Mouse (Mus musculus) limb, embryonic 14.5 days (tissue): ENCODE data around the gene Mad2l1bp. TPM values are rescaled to one million over a fixed set of nuclear protein-coding genes. Genes with fewer than 3 reads are reported as not detected.

Source experiments
- ATAC-seq: fragments of 200-750 bp; cut with Nextera tagmentation; 2 replicates; pipeline ENCODE4 v1.8.0; 2017; ENCODE audit warnings: low read depth, moderate number of reproducible peaks, moderate TSS enrichment; ENCODE audit not compliant: low FRiP score
- DNase-seq: peaks from one replicate; pipeline ENCODE4 v3.0.0-alpha.2; 2015; ENCODE audit warnings: low spot score
- H3K27ac ChIP-seq: fragments of 300-500 bp; sonication (generic); replicated peaks from 2 replicates; pipeline ENCODE4 v1.5.1; 2014; ENCODE audit warnings: low read depth, mild to moderate bottlenecking, low read length, moderate library complexity, mixed read lengths
- H3K27me3 ChIP-seq: fragments of 300-500 bp; sonication (generic); 2 replicates; pipeline ENCODE4 v1.6.1; 2014; ENCODE audit warnings: low read length, mixed read lengths; ENCODE audit not compliant: control insufficient read depth, insufficient read depth
- H3K36me3 ChIP-seq: fragments of 300-500 bp; sonication (generic); 2 replicates; pipeline ENCODE4 v1.6.1; 2014; ENCODE audit warnings: mild to moderate bottlenecking, low read length, moderate library complexity, mixed read lengths; ENCODE audit not compliant: control insufficient read depth, insufficient read depth
- H3K4me1 ChIP-seq: fragments of 300-500 bp; sonication (generic); 2 replicates; pipeline ENCODE4 v1.6.1; 2014; ENCODE audit warnings: antibody characterized with exemption, low read length, mixed read lengths; ENCODE audit not compliant: control insufficient read depth, insufficient read depth
- H3K4me2 ChIP-seq: fragments of 300-500 bp; sonication (generic); replicated peaks from 2 replicates; pipeline ENCODE4 v1.6.1; 2014; ENCODE audit warnings: low read depth, mild to moderate bottlenecking, low read length, moderate library complexity; ENCODE audit not compliant: severe bottlenecking
- H3K4me3 ChIP-seq: fragments of 300-500 bp; sonication (generic); replicated peaks from 2 replicates; pipeline ENCODE4 v1.5.1; 2014; ENCODE audit warnings: low read length
- H3K9ac ChIP-seq: fragments of 300-500 bp; sonication (generic); 2 replicates; pipeline ENCODE4 v1.6.1; 2014; ENCODE audit warnings: mild to moderate bottlenecking, low read depth, low read length, moderate library complexity; ENCODE audit not compliant: severe bottlenecking
- H3K9me3 ChIP-seq: fragments of 300-500 bp; sonication (generic); 2 replicates; pipeline ENCODE4 v1.6.1; 2016; ENCODE audit warnings: low read length; ENCODE audit not compliant: control insufficient read depth
- POLR2A ChIP-seq: fragments of 200-500 bp; IDR thresholded peaks from 2 replicates; pipeline ENCODE4 v1.8.0; 2012; ENCODE audit warnings: inconsistent platforms, mild to moderate bottlenecking, moderate library complexity, borderline replicate concordance; ENCODE audit not compliant: insufficient read depth, insufficient read length; ENCODE audit errors: extremely low read depth
- WGBS: fragments of 180-500 bp; shearing (Covaris S2); extraction: QIAGEN DNeasy Blood & Tissue Kit; methylation state at CpG from one replicate; pipeline ENCODE4 v1.1.7; 2014; 5-methylcytosine and 5-hydroxymethylcytosine counted together
- polyA plus RNA-seq, 2 experiments: library from polyadenylated mRNA; depleted of rRNA in 1 of 2; stranded (reverse) in 1 of 2; unstranded in 1 of 2; fragments of >200 nt; fragmentation: Nextera tagmentation in 1 of 2; extraction: Ambion mirVana in 1 of 2; gene quantifications; 2 replicates each; pipeline versions ENCODE4 v1.2.1 to v1.2.3; 2012 to 2014

The Mad2l1bp gene
- polyA plus RNA-seq, 2 experiments = 25.4 to 32.7 TPM

DNA sequence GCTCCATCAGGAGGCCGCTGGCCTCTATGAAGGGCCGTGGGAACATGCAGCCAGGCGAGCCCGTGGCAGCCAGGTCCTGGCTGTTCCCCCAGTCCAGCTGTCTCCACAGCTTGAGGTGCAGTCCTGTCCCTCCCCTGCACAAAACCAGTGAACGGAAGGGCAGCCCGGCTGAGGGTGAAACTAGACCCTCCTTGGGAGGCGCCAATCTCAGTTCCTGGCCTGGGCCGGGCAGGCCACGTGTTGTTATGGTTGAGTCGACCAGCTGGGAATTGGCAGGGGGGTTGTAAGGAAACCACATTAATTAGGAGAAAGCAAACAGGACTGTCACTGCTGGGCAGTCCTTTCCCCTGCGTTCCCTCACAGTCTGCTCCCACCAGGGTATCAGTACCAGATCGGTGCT, 48.9 kb downstream of the Mad2l1bp start:
- no peak overlapping the region for H3K27ac ChIP-seq
- H3K27me3 ChIP-seq = no peaks in the 10 kb centered on the region
- H3K9ac ChIP-seq = peak overlapping the region; percentile 18; the same call in 1 of the 2 replicates
- DNase-seq = peak; percentile 76
- no peak for TF ChIP-seq POLR2A
- peaks cover 6% of the 10 kb centered on the region for H3K4me1 ChIP-seq
- 23% methylated on average over 11 of the region's 12 CpGs for WGBS
- H3K4me3 ChIP-seq = no peak overlapping the region
- no peak overlapping the region for H3K4me2 ChIP-seq
- peak; percentile 88 for ATAC-seq
- no peaks in the 10 kb centered on the region for H3K9me3 ChIP-seq
- no peaks in the 10 kb centered on the region for H3K36me3 ChIP-seq

DNA sequence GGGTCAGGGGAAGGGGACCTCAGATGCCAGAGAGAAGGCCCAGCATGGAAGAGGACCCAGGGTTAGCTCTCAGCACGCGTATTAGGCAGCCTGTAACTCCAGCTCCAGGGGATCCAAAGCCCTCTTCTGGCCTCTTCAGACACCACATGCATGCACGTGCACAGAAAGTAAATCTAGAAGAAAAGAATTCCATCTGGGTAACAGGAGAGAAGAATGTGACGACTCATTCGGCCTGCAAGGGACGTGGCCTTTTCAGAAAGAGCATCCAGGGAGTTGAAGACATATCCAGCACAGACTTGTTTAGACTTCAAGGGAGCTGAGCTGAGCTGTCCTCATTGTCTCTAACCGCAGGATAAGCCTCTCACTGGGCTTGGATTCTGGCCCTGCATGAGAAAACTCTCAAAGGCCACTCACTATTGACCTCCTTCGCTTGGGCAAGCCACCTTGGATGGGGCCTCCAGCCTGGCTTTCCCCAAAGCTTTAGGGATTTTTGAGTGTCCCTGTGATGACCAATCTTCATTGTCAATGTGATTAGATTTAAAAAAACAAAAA, 50.7 kb downstream of the Mad2l1bp start:
- peaks cover 6% of the 10 kb centered on the region for H3K4me1 ChIP-seq
- no peak overlapping the region for H3K4me2 ChIP-seq
- no peaks in the 10 kb centered on the region for H3K36me3 ChIP-seq
- no peak overlapping the region for H3K27ac ChIP-seq
- no peak for TF ChIP-seq POLR2A
- 69% methylated on average over 8 of the region's 8 CpGs for whole genome bisulfite sequencing
- H3K27me3 ChIP-seq = no peaks in the 10 kb centered on the region
- no peaks in the 10 kb centered on the region for H3K9me3 ChIP-seq
- no peak overlapping the region for H3K4me3 ChIP-seq
- H3K9ac ChIP-seq = no peak overlapping the region
- DNase-seq = no peak
- ATAC-seq = no peak

DNA sequence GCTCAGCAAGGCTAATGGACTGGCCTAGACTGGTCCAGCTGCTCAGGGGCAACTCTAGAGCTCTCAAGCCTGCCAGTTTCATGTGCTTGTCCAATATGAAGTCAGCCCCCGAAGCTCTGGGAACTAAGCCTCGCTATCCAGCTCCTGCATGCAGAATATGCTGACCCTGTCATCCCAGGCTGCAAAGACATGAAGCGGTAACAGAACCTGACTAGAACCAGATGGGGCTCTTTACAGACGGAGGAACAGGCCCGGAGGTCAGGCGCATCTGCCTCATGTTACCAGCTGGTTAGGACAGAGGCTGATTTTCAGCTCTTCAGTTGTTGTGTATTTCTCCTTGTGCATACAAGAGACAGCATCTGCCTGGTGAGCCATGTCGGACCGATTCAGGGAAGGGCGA, 51.4 kb downstream of the Mad2l1bp start:
- ATAC-seq (no peak), DNase-seq (no peak)
- Histone ChIP-seq H3K9ac (no peak overlapping the region), H3K4me2 (no peak overlapping the region), H3K27me3 (no peaks in the 10 kb centered on the region), H3K4me1 (peaks cover 6% of the 10 kb centered on the region), H3K36me3 (no peaks in the 10 kb centered on the region), H3K4me3 (no peak overlapping the region), H3K9me3 (no peaks in the 10 kb centered on the region), H3K27ac (no peak overlapping the region)
- 62% methylated on average over 9 of the region's 9 CpGs for WGBS
- TF ChIP-seq POLR2A = no peak

- Histone ChIP-seq H3K9me3 (no peaks in the 10 kb centered on the region), H3K27ac (no peak overlapping the region), H3K4me1 (no peaks in the 10 kb centered on the region), H3K36me3 (no peaks in the 10 kb centered on the region), H3K4me3 (no peak overlapping the region), H3K27me3 (no peaks in the 10 kb centered on the region), H3K9ac (no peak overlapping the region), H3K4me2 (no peak overlapping the region)
- 65% methylated on average over 8 of the region's 8 CpGs for WGBS
- DNase-seq = no peak
- TF ChIP-seq POLR2A = no peak
- ATAC-seq = no peak
Observed at GRCm38 (mm10) chr17:46098525-46098924, 54.8 kb downstream of the Mad2l1bp start.

Other genes with a start within 250 kb of the Mad2l1bp start
- 306 and 353 TPM in 2 replicates for gene Vegfa, start 121.2 kb downstream of the Mad2l1bp start, polyA plus RNA-seq (2012; rRNA removed)
- gene Vegfa, start 121.2 kb downstream of the Mad2l1bp start, polyA plus RNA-seq (2014; fragmentation: Nextera tagmentation; extraction: Ambion mirVana) = 5.3 and 6.0 TPM in 2 replicates
- gene Mrps18a, start 42.6 kb downstream of the Mad2l1bp start, polyA plus RNA-seq (2012; rRNA removed) = 63.3 and 92.3 TPM in 2 replicates
- gene Mrps18a, start 42.6 kb downstream of the Mad2l1bp start, polyA plus RNA-seq (2014; fragmentation: Nextera tagmentation; extraction: Ambion mirVana) = 121 and 132 TPM in 2 replicates
- 10.1 and 13.2 TPM in 2 replicates for gene Rsph9, start 9.3 kb downstream of the Mad2l1bp start, polyA plus RNA-seq (2012; rRNA removed)
- gene Rsph9, start 9.3 kb downstream of the Mad2l1bp start, polyA plus RNA-seq (2014; fragmentation: Nextera tagmentation; extraction: Ambion mirVana) = 11.8 and 15.0 TPM in 2 replicates
- 166 and 177 TPM in 2 replicates for gene Gtpbp2, start 7.5 kb upstream of the Mad2l1bp start, polyA plus RNA-seq (2012; rRNA removed)
- 29.8 and 38.3 TPM in 2 replicates for gene Gtpbp2, start 7.5 kb upstream of the Mad2l1bp start, polyA plus RNA-seq (2014; fragmentation: Nextera tagmentation; extraction: Ambion mirVana)
- 15.0 and 15.7 TPM in 2 replicates for gene Polh, start 49.1 kb upstream of the Mad2l1bp start, polyA plus RNA-seq (2012; rRNA removed)
- 9.2 and 11.7 TPM in 2 replicates for gene Polh, start 49.1 kb upstream of the Mad2l1bp start, polyA plus RNA-seq (2014; fragmentation: Nextera tagmentation; extraction: Ambion mirVana)
- gene Xpo5, start 49.2 kb upstream of the Mad2l1bp start, polyA plus RNA-seq (2012; rRNA removed) = 49.7 and 52.8 TPM in 2 replicates
- 45.0 and 48.8 TPM in 2 replicates for gene Xpo5, start 49.2 kb upstream of the Mad2l1bp start, polyA plus RNA-seq (2014; fragmentation: Nextera tagmentation; extraction: Ambion mirVana)
- gene Polr1c, start 94.5 kb upstream of the Mad2l1bp start, polyA plus RNA-seq (2012; rRNA removed) = 112 and 120 TPM in 2 replicates
- 87.5 and 98.4 TPM in 2 replicates for gene Polr1c, start 94.5 kb upstream of the Mad2l1bp start, polyA plus RNA-seq (2014; fragmentation: Nextera tagmentation; extraction: Ambion mirVana)
- 92.5 and 136 TPM in 2 replicates for gene Yipf3, start 94.5 kb upstream of the Mad2l1bp start, polyA plus RNA-seq (2012; rRNA removed)
- gene Yipf3, start 94.5 kb upstream of the Mad2l1bp start, polyA plus RNA-seq (2014; fragmentation: Nextera tagmentation; extraction: Ambion mirVana) = 134 and 142 TPM in 2 replicates
- gene Lrrc73, start 100.0 kb upstream of the Mad2l1bp start, polyA plus RNA-seq (2012; rRNA removed) = 4.3 and 5.8 TPM in 2 replicates
- 1.4 and 2.0 TPM in 2 replicates for gene Lrrc73, start 100.0 kb upstream of the Mad2l1bp start, polyA plus RNA-seq (2014; fragmentation: Nextera tagmentation; extraction: Ambion mirVana)
- gene Tjap1, start 129.5 kb upstream of the Mad2l1bp start, polyA plus RNA-seq (2012; rRNA removed) = 117 and 140 TPM in 2 replicates
- 50.6 and 64.7 TPM in 2 replicates for gene Tjap1, start 129.5 kb upstream of the Mad2l1bp start, polyA plus RNA-seq (2014; fragmentation: Nextera tagmentation; extraction: Ambion mirVana)
- gene Dlk2, start 143.9 kb upstream of the Mad2l1bp start, polyA plus RNA-seq (2012; rRNA removed) = 20.8 and 24.2 TPM in 2 replicates
- 10.1 and 10.3 TPM in 2 replicates for gene Dlk2, start 143.9 kb upstream of the Mad2l1bp start, polyA plus RNA-seq (2014; fragmentation: Nextera tagmentation; extraction: Ambion mirVana)
- 15.5 and 20.9 TPM in 2 replicates for gene Abcc10, start 174.8 kb upstream of the Mad2l1bp start, polyA plus RNA-seq (2012; rRNA removed)
- gene Abcc10, start 174.8 kb upstream of the Mad2l1bp start, polyA plus RNA-seq (2014; fragmentation: Nextera tagmentation; extraction: Ambion mirVana) = 5.8 and 7.3 TPM in 2 replicates
- 23.0 and 23.7 TPM in 2 replicates for gene Zfp318, start 230.2 kb upstream of the Mad2l1bp start, polyA plus RNA-seq (2012; rRNA removed)
- 18.4 and 22.7 TPM in 2 replicates for gene Zfp318, start 230.2 kb upstream of the Mad2l1bp start, polyA plus RNA-seq (2014; fragmentation: Nextera tagmentation; extraction: Ambion mirVana)